Mouse (Mus musculus) layer of hippocampus, adult 9-11 months (tissue): ENCODE results near the gene Ccdc34.
A peak's percentile ranks its signal among the peaks of the same experiment; 100 is the strongest.

Source experiments
- DNase-seq: peaks from one replicate; pipeline ENCODE4 v3.0.0; 2022

Gene Ccdc34

DNA sequence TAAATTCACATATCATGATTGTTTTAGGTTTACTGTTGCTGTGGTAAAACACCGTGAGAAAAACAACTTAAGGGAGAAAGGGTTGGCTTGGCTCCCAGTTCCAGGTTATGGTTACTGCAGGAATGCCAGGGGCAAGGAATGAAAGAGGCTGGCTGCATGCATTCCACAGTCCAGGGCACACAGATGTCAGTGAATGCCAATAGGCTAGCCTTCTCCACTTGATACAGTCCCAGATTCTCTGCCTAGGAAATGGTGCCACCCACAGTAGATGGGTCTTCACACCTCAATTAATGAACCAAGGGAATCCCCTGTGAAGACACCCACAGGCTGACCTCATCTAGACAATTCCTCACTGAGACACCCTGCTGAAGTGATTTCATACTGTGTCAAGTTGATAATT is 12.9 kb upstream of the Ccdc34 start:
- no peak for DNase-seq

DNA sequence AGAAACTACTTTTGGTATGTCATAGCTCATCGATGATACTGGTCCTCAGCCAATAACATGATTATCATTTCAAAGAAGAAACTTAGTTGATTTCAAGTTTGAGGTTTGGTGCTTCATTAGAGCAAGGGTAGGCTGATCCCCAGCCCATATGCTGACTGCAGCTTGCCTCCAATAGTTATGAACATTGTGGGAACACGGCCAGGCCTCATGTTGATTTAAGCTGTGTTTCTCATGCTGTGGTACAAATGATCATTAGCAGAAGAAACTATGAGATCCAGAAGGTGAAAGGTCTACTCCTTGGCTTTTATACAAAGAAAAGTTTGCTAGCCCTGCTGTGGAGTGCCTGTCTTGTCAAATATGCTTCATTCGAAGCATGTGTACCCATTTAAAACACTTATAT is 12.5 kb upstream of the Ccdc34 start:
- peak; percentile 59 for DNase-seq

DNA sequence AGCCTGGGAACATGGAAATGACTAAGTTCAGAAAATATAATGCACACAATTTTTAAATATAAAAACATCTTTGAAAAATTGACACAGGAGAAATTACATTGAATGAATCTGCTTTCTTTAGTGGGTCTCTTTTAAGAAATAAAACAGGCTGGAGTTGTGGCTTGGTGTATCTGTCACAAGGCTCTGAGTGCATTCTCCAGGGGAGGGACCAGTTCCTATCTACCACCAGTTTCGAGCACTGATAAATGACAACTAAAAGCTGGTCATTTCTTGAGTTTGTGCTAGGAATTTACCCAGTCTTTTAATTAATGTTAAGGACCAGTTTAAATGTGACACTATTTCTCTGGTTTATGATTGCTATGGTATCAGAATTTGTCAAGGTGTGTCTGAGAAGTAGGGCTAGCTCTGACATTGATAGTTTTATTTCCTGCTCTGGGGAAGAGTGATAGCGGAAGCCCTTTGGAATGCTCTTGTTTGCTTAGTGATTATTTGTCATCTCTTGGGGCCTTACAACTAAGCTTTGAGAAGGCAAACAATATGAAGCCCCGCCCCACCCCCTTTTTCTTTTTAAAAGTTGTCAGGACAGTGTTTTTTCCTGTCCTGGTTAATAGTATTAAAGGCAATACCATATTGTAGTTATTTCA is 11.9 kb upstream of the Ccdc34 start:
- no peak for DNase-seq

DNA sequence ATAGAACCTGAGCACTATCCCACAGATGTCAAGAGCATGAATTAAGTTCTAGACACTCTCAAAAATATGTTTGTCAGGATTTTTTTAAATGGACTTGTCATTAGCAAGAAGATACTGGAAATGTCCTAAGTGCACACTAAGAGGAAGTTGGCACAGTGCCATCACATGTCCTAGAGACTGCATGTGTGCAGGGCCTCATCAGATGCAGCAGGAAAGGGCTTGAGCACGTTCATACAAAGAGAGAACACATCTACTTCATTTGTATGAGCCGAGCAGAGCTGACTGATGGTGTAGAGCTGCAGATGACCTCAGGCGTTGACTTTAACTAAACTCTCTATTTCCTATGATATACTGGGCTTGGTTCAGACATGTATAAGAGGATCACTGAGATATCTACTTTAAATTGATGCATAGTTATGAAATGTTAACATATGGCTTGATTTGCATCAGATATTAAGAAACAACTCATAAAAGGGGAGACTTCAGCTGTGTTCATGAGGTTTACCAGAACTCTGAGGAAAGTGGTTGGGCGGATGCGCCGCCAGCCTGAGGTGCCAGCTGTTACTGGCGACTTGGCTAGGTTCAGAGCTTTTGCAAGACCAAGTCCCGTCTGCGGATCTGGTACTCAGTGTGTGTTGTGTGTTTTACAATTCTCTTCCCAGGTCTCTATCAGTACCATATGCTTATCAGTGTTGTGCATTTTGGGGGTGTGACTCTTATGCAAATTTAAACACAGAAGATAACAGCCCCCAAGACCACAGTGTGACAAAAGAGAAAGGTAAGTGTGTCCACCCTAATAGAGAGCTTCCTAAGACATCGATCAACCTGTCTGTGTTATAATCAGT is 10.0 kb upstream of the Ccdc34 start:
- no peak for DNase-seq

DNA sequence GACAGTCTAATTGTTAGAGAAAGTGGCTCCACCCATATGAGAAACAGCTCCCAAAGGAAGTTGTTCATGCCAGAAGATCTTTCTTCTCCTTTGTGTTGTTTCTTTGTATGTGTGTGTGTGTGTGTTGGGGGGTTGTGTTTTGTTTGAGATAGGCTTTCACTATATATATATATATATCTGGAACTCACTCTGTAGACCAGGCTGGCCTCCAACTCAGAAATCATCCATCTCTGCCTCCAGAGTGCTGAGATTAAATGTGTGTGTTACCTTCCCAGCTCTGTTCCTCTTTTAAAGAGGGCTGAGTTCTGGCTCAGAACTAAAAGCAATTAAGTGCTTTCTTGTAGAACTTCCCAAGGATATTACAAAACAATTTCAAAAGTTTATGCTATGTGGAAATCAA is 8.2 kb upstream of the Ccdc34 start:
- DNase-seq = no peak

DNA sequence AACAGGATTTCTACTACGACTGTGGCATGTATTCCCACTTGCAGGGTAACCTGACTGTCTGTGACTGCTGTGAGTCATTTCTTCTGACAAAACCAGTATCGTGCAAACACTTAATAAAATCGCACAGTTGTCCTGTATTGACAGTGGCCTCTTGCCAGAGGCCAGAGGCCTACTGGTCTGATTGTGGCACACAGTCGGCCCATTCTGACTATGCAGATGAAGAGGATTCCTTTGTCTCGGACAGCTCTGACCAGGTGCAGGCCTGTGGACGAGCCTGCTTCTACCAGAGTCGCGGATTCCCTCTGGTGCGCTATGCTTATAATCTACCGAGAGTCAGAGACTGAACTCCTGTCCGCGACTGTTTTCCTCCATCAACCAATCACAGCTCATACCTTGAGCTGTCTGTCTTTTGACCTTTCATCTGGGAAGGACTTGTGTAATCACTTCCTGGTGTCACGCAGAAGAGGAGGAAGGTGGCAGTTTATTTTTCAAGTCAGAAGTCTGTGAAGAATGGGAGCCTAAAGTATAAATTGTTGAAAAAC is 5.4 kb upstream of the Ccdc34 start:
- DNase-seq = no peak

DNA sequence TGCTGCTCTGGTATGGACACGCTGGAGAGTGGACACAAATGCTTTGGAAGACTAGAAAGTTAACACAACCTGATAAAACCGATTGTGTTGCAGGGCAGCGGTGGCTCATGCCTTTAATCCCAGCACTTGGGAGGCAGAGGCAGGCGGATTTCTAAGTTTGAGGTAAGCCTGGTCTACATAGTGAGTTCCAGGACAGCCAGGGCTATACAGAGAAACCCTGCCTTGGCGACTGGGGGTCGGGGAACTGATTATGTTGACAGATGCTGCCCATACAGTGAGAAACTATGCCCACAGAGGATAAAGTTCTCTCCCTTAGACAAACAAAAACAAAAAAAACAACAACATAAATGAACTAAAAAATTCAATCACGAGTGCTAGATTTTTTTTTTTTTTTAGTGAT is 530 bp upstream of the Ccdc34 start:
- DNase-seq = no peak

DNA sequence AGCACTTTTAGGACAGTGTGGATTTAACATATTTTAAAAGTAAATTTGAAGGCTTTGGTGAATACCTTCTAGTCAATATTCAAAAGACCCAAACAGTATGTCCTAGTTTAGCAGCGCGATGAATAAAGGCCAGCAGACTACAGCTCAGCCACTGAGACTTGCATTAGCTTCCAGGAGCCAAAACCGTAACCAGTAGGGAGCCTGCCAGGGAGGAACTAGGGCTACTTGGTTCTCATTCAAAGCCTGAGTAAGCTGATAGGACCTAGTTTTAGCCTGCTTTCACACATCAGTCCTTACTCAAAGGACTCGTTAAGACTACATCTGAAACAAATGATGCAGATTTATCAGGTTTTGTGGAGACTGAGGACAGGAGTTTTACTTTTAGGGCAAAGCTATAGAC is 2.0 kb downstream of the Ccdc34 start:
- no peak for DNase-seq

DNA sequence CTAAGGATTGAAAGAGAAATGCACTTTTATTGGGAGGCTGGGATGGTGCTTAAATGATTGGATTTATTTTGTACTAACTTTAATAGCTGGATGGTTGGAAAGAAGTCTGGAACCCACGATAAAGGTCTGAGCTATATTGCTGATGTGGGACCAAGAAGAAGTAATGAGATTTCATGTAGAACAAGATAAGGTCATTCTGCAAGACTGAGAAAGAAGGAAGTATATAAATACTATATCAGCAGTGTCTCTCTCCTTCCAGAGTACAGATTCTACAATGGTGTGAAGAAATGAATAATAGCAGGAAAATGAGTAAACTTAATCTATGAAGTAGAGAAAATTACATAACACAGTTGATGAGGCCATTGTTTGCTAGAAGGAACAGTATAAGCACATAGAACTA is 2.8 kb downstream of the Ccdc34 start:
- no peak for DNase-seq

DNA sequence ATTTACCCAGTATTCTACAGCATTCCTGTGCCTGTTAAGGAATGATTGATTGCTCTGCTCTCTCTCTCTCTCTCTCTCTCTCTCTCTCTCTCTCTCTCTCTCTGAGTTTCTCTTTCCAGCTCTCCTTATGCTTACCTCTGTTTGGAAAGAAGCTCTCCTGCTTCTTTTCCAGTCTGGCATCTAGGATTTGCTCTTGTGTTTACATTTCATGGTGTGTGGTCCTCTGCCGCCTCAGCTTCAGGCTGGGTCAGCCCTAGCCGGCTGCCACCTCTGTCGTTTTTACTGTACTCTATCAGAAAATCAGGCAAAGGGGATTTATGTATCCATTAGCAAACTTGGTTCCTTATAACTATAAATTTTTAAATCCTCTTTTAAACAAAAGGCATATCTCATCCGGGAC is 18.6 kb downstream of the Ccdc34 start:
- no peak for DNase-seq

DNA sequence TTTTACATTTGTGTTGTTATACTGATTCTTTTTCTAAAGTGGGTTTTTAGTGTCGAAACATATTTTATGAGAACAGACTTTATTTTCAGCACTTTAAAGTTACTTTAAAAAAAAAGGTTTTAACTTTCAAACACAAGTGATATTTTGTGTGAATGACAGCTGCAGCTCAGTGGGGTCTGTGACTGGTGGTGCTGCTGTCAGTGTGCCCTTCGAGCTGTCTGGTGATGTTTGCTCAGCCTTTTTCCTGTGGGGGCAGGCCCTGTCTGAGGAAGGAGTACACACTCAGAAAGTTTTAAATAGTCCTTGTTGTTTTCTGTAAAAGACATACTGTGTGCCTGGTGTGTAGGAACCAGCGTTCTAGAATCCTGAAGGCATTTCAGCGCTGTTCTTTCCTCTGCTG is 19.0 kb downstream of the Ccdc34 start:
- DNase-seq = no peak

DNA sequence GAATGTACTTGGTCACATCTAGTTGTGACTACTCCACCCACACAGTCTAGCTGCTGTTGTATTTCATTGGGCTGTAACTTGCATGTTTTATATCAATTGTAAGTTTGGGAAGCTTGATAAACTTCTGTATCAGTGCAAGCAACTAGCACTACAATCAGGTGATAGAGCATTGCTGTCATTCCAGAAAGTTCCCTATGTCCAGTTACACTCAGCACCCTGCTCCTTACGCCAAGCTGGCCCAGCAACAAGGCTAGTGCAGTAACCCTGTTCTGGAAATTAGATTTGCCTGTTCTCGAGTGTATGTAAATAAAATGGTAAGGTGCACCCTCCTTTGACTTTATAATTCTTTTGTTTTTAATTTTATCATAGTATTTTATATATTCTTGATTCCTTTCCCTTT is 19.6 kb downstream of the Ccdc34 start:
- no peak for DNase-seq

DNA sequence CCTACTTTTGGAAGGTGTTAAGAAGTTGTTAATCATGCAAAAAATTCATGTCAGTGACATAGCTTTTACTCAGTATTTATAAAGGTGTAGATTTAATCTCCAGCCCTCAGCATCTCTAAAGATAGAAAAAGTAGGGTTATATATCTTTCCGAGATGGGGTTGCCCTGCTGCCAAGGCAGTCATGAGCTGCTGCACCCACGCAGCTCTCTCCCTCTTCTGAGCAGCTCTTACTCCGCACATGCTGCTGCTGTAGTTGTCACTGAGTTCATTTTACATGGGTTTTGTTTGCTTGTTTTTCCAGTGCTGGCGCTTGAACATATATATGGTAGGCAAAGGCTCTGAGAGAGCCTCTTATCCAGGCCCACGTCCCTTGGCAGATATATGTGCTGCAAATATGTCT is 20.7 kb downstream of the Ccdc34 start:
- DNase-seq = peak; percentile 35

DNA sequence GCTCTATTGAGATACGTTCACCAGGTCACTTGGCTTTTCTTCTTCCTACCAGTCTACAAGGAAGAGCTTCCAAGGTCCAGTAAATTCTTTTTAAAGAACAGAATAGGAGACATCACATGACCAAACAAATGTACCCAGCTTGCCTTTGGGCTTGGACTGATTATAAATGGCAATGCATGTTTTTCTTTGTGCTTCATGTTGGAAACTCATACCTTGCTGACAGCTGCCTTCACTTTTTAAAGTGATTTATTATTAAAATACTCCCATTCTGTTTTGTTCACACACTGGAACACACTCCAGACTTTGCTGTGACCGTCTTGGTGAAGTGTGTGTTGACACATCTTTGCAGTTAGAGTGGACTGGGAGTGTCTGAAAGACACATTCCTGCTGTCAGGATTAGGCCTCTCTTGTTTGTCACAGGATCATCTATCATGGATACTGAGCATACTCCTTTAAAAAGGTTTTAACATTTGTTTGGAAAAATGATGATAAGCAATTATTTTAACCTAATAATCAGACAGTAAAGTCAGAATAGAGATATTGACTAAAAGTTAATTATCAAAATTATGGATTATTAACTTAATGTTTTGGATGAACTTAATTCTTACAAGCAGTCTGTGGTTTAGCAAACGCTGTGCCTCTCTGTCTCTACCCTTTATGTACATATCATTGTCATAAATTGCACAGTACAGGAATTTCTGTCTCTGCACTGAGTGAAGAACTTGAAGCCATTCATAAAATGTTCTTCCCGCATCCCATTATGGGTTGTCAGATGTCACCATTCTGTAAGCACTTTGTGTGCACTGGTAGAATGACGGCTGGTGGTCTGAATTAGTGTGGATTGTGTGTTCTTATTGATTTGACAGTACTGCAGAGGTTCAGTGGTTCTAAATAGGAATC is 25.5 kb downstream of the Ccdc34 start:
- no peak for DNase-seq

DNA sequence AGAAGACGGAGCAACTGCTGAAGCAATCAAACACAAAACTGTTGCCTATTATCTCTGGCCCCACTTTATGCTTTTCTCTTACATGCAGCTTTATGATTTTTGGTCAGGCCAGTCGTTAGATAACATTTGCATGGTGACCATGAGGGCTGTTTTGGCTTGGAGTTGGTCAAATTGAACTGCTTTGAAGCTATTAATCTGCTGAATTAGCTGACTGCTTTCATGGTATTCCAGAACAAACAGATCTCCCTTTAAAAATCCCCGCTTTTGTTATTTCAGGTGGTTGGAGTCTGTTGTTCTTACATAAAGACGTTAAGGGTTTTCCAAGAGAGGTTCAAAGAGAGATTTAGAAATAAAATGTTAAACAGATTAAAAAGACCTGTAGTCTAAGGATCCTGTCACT is 40.8 kb downstream of the Ccdc34 start:
- DNase-seq = no peak

DNA sequence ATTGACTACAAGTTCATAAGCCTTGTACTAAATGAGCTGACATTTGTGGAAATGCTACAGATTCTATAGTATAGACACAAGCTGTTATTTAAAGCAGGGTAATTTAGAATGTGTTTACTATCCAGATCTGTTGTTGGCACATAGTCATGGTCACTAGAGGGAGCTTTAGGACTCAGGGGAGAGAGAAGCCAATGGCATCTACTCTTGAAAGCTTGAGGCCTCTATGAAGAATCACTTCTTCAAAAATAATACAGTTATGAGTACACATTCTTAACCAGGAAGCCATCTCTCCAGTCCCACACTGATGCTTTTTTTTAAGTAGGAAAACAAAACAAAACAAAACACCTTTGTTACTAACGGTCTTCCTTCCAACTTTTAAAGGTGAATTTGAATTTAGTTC is 45.5 kb downstream of the Ccdc34 start:
- DNase-seq = no peak

DNA sequence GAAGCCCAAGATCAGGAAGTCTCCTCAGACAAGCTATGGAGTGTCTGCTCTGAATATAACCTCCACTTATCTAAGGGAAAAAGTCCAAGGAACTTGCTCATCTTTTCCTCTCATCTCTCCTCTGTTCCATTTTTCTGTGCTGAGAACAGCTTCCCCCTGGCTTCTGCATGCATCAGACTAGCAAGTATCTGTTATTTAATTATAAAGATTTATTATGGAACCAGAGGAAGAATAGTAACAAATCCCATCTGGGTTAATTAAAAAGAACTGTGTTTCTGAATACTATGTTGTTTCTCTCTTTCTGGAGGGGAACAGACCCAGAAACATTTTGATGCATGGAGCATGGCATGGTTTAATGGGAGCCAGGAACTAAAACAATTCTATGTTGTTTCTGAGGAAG is 51.3 kb downstream of the Ccdc34 start:
- no peak for DNase-seq

DNA sequence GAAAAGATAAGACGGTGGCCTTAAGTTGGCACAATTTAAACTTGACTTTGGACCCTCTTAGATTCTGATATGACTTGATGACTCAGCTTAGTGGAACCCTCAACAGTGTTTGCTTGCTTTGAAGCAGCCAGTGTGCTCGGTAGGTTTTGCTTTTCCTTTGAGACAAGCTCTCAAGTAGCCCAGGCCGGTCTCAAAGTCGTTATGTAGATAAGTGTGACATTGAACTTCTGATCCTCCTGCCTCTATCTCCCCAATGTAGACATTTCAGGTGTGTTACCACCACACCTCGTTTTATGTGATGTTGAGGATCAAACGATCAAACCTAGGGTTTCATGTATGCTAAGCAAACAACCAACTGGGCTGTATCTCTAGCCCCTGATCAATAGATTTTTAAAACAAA is 55.4 kb downstream of the Ccdc34 start:
- no peak for DNase-seq

DNA sequence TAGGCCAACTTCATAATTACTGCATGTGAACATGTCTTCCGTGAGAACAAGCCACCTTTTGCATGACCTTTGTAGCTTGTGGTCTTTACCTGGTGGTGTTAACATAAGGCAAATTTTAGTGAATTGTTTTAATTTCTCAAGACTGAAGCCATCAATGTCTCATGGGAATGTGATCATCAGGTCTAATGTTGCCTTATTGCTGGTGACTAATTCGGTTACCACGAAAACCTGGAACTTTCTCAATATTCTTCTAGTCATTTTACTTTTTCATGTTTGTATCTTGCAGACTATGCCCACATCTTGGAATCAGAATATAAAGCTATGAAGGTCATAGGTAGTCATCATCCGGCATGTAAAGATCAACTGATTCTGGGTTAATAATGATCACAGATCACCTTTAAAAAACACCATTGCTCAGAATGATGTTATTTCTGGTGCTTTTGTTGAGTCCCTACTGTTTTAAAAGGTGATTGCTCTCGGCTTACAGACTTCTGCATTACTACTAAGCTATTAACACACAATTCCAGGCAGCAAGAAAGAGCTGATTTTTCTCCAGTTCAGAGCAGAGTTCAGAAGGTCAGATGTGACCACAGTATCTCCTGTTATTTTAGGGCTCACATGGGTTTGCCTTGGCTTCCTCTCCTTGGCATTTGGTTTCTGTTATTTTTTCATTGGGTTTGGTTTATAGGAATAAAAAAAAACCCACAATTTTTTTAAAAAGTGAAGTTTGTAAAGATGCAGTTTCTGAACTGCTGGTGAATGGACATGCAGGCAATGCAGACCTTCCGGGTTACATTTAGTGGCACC is 57.2 kb downstream of the Ccdc34 start:
- no peak for DNase-seq

DNA sequence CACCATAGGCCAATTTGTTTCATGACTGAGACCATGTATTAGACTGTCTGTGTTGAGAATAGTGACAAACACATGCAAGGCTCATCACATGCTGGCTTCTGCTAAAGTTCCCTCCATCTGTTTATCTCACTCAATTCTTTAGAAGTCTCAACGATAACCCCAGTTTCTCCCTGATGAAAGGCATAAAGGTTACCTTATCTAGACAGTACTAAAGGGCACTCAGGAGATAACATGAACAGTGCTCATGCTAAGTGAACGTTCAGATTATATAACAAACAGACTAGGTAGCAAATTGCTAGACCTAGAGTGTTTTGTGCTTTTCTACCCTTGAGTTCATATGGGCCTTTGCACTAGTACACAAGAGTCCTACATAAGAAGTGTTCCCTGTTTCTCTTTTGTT is 59.6 kb downstream of the Ccdc34 start:
- DNase-seq = no peak

DNA sequence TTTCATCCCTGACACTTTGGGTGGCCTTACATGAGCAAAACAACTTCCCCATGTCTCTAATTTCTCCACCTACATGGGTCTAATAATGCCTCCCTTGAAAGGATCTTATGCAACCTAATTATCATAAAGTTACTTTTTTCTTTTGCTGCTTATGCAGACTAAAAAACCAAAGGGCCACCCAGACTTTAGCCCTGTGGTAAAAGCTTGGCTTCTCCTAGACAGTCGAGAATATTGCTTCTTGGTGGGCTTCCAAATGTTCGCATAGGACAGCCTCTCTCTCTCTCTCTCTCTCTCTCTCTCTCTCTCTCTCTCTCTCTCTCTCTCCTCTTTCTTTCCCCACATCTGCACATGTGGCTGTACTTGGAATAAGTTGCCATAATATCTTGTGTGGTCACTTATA is 60.0 kb downstream of the Ccdc34 start:
- DNase-seq = no peak

DNA sequence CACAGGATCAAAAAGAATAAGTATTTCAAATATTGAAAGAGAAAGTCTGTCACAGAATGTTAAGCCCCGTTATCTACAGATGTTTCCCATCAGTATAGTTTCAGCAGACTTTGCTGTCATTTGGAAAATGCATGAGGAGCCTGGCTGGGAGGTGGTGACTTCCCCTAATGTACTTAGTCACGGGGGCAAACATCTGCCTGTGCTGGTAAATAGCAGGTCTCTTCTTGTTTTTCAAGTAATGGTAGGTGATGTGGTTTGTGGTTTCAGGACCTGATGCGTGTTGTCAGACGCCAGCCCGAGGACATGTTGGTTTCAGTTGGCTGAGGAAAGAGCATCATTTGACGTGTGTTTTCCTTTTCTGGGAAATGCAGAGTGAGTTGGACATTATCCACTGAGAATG is 62.9 kb downstream of the Ccdc34 start:
- DNase-seq = no peak

DNA sequence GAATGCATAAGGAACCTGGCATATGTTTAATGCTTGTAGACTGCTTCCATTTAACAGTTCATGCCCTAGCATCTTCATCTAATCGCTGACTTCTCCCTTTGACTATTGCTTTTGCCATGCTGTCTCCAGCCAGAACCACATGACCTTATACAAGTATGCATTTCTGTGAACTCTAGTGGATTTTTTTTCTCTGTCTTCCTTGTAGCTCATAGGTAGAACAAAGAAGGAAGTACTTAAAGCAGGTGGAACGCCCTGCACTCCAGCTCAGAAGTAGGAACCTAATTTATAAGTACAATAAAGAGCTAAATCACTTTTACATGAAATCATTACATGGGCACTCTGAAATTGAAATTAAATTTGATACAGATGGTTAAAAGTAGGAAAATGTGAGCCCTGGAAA is 65.4 kb downstream of the Ccdc34 start:
- DNase-seq = no peak
